Mouse (Mus musculus) G1E (cell line): Measurements from ENCODE around the gene Tbx2.

Experiments
- CTCF ChIP-seq: IDR thresholded peaks from 2 replicates; pipeline ENCODE4 v1.5.1; 2012; ENCODE audit warnings: low read depth, low read length, inconsistent platforms, mixed read lengths
- GATA1 ChIP-seq: IDR thresholded peaks from 2 replicates; pipeline ENCODE4 v1.6.1; 2012; ENCODE audit warnings: borderline replicate concordance, low read length, inconsistent platforms, mixed read lengths

DNA sequence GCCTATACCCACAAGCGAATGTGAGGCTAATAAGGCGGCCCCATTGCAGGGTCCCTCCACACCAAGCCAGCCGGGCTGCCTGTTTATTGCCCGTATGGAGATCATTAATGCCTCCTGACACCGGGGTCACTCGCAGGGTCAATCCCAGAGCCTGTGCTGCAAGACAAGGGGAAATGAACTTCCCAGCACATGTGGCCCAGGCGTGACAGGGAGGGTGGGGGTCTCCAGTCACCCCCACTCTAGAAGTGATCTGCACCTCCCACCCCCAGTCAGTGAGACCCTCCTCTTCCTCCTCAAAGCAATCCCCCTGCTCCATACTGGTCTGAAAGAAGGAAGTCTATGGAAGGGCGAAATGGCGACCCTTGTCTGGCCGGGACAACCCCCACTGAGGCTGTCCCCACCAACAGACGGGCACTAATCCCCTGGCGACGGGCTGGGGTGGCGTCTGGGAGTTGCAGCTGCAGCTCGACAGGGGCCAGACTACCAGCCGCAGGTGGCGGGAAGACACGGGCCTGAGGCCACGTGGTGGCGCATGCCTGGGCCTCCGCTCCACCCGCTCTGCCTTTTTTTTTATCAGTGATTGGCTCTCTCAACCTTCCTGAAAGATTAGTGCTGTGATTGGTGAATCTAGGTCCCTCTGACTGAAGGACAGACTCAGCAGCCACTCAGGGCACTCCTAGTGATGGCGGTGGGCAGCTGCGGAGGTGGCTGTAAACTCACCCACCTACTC is 43.9 kb downstream of the Tbx2 start:
- TF ChIP-seq CTCF (no peak), GATA1 (no peak)
